Mouse (Mus musculus) forebrain, embryonic 14.5 days (tissue): ENCODE results near the gene Ankrd6. TPM values are rescaled to one million over a fixed set of nuclear protein-coding genes. Genes with fewer than 3 reads are reported as not detected.

Experiments used
- ATAC-seq: fragments of 200-750 bp; cut with Nextera tagmentation; 2 replicates; pipeline ENCODE4 v1.8.0; 2017; ENCODE audit warnings: mild to moderate bottlenecking, moderate library complexity
- DNase-seq: peaks from one replicate; pipeline ENCODE4 v3.0.0-alpha.2; 2015; ENCODE audit warnings: low spot score
- H3K27ac ChIP-seq: fragments of 300-500 bp; sonication (generic); 2 replicates; pipeline ENCODE4 v1.5.1; 2014; ENCODE audit warnings: low read depth, mild to moderate bottlenecking, control low read depth, low read length, moderate library complexity
- H3K27me3 ChIP-seq: fragments of 300-500 bp; sonication (generic); replicated peaks from 2 replicates; pipeline ENCODE4 v1.6.1; 2014; ENCODE audit warnings: low read length, control low read depth, mixed read lengths; ENCODE audit not compliant: control insufficient read depth, insufficient read depth
- H3K36me3 ChIP-seq: fragments of 300-500 bp; sonication (generic); 2 replicates; pipeline ENCODE4 v1.6.1; 2014; ENCODE audit warnings: low read length, control low read depth; ENCODE audit not compliant: control insufficient read depth, insufficient read depth
- H3K4me1 ChIP-seq: fragments of 300-500 bp; sonication (generic); 2 replicates; pipeline ENCODE4 v1.6.1; 2014; ENCODE audit warnings: antibody characterized with exemption, low read length, control low read depth; ENCODE audit not compliant: control insufficient read depth, insufficient read depth
- H3K4me2 ChIP-seq: fragments of 300-500 bp; sonication (generic); 2 replicates; pipeline ENCODE4 v1.6.1; 2014; ENCODE audit warnings: mild to moderate bottlenecking, control low read depth, low read length
- H3K4me3 ChIP-seq: fragments of 300-500 bp; sonication (generic); 2 replicates; pipeline ENCODE4 v1.5.1; 2014; ENCODE audit warnings: low read depth, low read length, control low read depth
- H3K9ac ChIP-seq: fragments of 300-500 bp; sonication (generic); 2 replicates; pipeline ENCODE4 v1.6.1; 2014; ENCODE audit warnings: mild to moderate bottlenecking, low read length, control low read depth, moderate library complexity
- H3K9me3 ChIP-seq: fragments of 300-500 bp; sonication (generic); replicated peaks from 2 replicates; pipeline ENCODE4 v1.6.1; 2016; ENCODE audit warnings: low read length, control low read depth, mixed read lengths; ENCODE audit not compliant: control insufficient read depth
- WGBS: fragments of 180-500 bp; shearing (Covaris S2); extraction: QIAGEN DNeasy Blood & Tissue Kit; methylation state at CpG from one replicate; pipeline ENCODE4 v1.1.7; 2014; 5-methylcytosine and 5-hydroxymethylcytosine counted together
- polyA plus RNA-seq: library from polyadenylated mRNA; unstranded; fragments of >200 nt; fragmentation: Nextera tagmentation; extraction: Ambion mirVana; gene quantifications from 2 replicates; pipeline ENCODE4 v1.2.1, GENCODE M21; 2014

The Ankrd6 gene
- polyA plus RNA-seq, 1 experiment from 2014 or later = 32.7 TPM

GRCm38 (mm10) chr4:32874669-32875068 is 76.0 kb downstream of the Ankrd6 start:
- 91% methylated on average over 4 of the region's 4 CpGs for WGBS
- Histone ChIP-seq H3K4me1 (no peaks in the 10 kb centered on the region), H3K9me3 (no peaks in the 10 kb centered on the region), H3K4me2 (no peak overlapping the region), H3K4me3 (no peak overlapping the region), H3K27me3 (no peaks in the 10 kb centered on the region), H3K27ac (no peak overlapping the region), H3K36me3 (no peaks in the 10 kb centered on the region), H3K9ac (no peak overlapping the region)
- ATAC-seq = no peak
- no peak for DNase-seq

GRCm38 (mm10) chr4:32872189-32872749 is 78.4 kb downstream of the Ankrd6 start:
- 89% methylated on average over 8 of the region's 8 CpGs for WGBS
- no peaks in the 10 kb centered on the region for H3K27me3 ChIP-seq
- DNase-seq = no peak

GRCm38 (mm10) chr4:32869370-32869769 is 81.3 kb downstream of the Ankrd6 start:
- 88% methylated on average over 9 of the region's 9 CpGs for WGBS
- H3K27me3 ChIP-seq = no peaks in the 10 kb centered on the region
- no peaks in the 10 kb centered on the region for H3K9me3 ChIP-seq
- peaks cover 5% of the 10 kb centered on the region for H3K4me1 ChIP-seq
- no peak overlapping the region for H3K4me2 ChIP-seq
- no peak overlapping the region for H3K4me3 ChIP-seq
- H3K9ac ChIP-seq = no peak overlapping the region
- DNase-seq (no peak), ATAC-seq (no peak)
- H3K27ac ChIP-seq = no peak overlapping the region
- H3K36me3 ChIP-seq = no peaks in the 10 kb centered on the region

More at GRCm38 (mm10) chr4:32872189-32872749, 78.4 kb downstream of the Ankrd6 start:
- Histone ChIP-seq H3K27ac (no peak overlapping the region), H3K4me2 (no peak overlapping the region), H3K36me3 (no peaks in the 10 kb centered on the region), H3K9me3 (no peaks in the 10 kb centered on the region), H3K4me1 (no peaks in the 10 kb centered on the region), H3K4me3 (no peak overlapping the region), H3K9ac (no peak overlapping the region)
- ATAC-seq = no peak

GRCm38 (mm10) chr4:32868858-32869257 is 81.8 kb downstream of the Ankrd6 start:
- H3K36me3 ChIP-seq = no peaks in the 10 kb centered on the region
- no peak overlapping the region for H3K9ac ChIP-seq
- ATAC-seq (no peak), DNase-seq (no peak)
- no peak overlapping the region for H3K27ac ChIP-seq
- no peak overlapping the region for H3K4me3 ChIP-seq
- H3K4me2 ChIP-seq = no peak overlapping the region
- H3K4me1 ChIP-seq = peaks cover 10% of the 10 kb centered on the region
- H3K27me3 ChIP-seq = no peaks in the 10 kb centered on the region
- 88% methylated on average over 8 of the region's 8 CpGs for WGBS
- H3K9me3 ChIP-seq = no peaks in the 10 kb centered on the region

- no peaks in the 10 kb centered on the region for H3K36me3 ChIP-seq
- peaks cover 14% of the 10 kb centered on the region for H3K4me1 ChIP-seq
- no peak overlapping the region for H3K4me2 ChIP-seq
- ATAC-seq (no peak), DNase-seq (no peak)
- H3K27me3 ChIP-seq = no peaks in the 10 kb centered on the region
- H3K27ac ChIP-seq = no peak overlapping the region
- no peak overlapping the region for H3K9ac ChIP-seq
- no peak overlapping the region for H3K4me3 ChIP-seq
- H3K9me3 ChIP-seq = no peaks in the 10 kb centered on the region
- 88% methylated on average over 4 of the region's 4 CpGs for WGBS
Measured at GRCm38 (mm10) chr4:32868437-32868836, 82.2 kb downstream of the Ankrd6 start.

GRCm38 (mm10) chr4:32867460-32867859 is 83.2 kb downstream of the Ankrd6 start:
- peaks cover 23% of the 10 kb centered on the region for H3K4me1 ChIP-seq
- no peak for ATAC-seq
- no peak overlapping the region for H3K27ac ChIP-seq
- H3K9ac ChIP-seq = no peak overlapping the region
- WGBS = 85% methylated on average over 6 of the region's 6 CpGs
- H3K4me2 ChIP-seq = no peak overlapping the region
- no peaks in the 10 kb centered on the region for H3K36me3 ChIP-seq
- no peaks in the 10 kb centered on the region for H3K27me3 ChIP-seq
- H3K9me3 ChIP-seq = no peaks in the 10 kb centered on the region
- H3K4me3 ChIP-seq = no peak overlapping the region
- DNase-seq = no peak

- DNase-seq (no peak), ATAC-seq (no peak)
- no peaks in the 10 kb centered on the region for H3K9me3 ChIP-seq
- no peak overlapping the region for H3K27ac ChIP-seq
- H3K4me1 ChIP-seq = peaks cover 41% of the 10 kb centered on the region
- H3K27me3 ChIP-seq = no peaks in the 10 kb centered on the region
- no peak overlapping the region for H3K4me3 ChIP-seq
- H3K36me3 ChIP-seq = no peaks in the 10 kb centered on the region
- 0 out of 2 replicates have a peak overlapping the region, but pooled peaks have one; percentile 55 for H3K4me2 ChIP-seq
- peak overlapping the region; percentile 58; the same call in 1 of the 2 replicates for H3K9ac ChIP-seq
- 94% methylated on average over 6 of the region's 6 CpGs for WGBS
Measured at GRCm38 (mm10) chr4:32864867-32865242, 85.8 kb downstream of the Ankrd6 start.

- Histone ChIP-seq H3K9ac (peak overlapping the region; percentile 58), H3K27me3 (no peaks in the 10 kb centered on the region), H3K27ac (peak overlapping the region; percentile 33; the same call in 1 of the 2 replicates), H3K4me1 (peaks cover 43% of the 10 kb centered on the region), H3K4me2 (peak overlapping the region; percentile 55), H3K4me3 (peak overlapping the region; percentile 31), H3K36me3 (no peaks in the 10 kb centered on the region; the same call in 1 of the 2 replicates), H3K9me3 (no peaks in the 10 kb centered on the region)
- ATAC-seq = peak; percentile 43; the same call in 1 of the 2 replicates
- WGBS = 30% methylated on average over 31 of the region's 31 CpGs
- DNase-seq = peak; percentile 57
Measured at GRCm38 (mm10) chr4:32864131-32864866, 86.3 kb downstream of the Ankrd6 start.
